Mouse (Mus musculus) limb, embryonic 11.5 days (tissue): ENCODE measurements around the gene Btnl10. TPM values are rescaled to one million over a fixed set of nuclear protein-coding genes. Genes with fewer than 3 reads are reported as not detected.

Experiments used
- ATAC-seq: fragments of 200-750 bp; cut with Nextera tagmentation; 2 replicates; pipeline ENCODE4 v1.8.0; 2017; ENCODE audit warnings: low read depth; ENCODE audit not compliant: insufficient number of reproducible peaks, low FRiP score, low TSS enrichment
- DNase-seq: peaks from one replicate; pipeline ENCODE4 v3.0.0-alpha.2; 2015; ENCODE audit warnings: low spot score
- H3K27ac ChIP-seq: fragments of 300-500 bp; sonication (generic); replicated peaks from 2 replicates; pipeline ENCODE4 v1.5.1; 2014; ENCODE audit warnings: low read depth, mild to moderate bottlenecking, low read length
- H3K27me3 ChIP-seq: fragments of 300-500 bp; sonication (generic); 2 replicates; pipeline ENCODE4 v1.6.1; 2014; ENCODE audit warnings: mild to moderate bottlenecking, low read length, mixed read lengths; ENCODE audit not compliant: control insufficient read depth, insufficient read depth
- H3K36me3 ChIP-seq: fragments of 300-500 bp; sonication (generic); 2 replicates; pipeline ENCODE4 v1.6.1; 2014; ENCODE audit warnings: mild to moderate bottlenecking, low read length, moderate library complexity, mixed read lengths; ENCODE audit not compliant: control insufficient read depth, insufficient read depth
- H3K4me1 ChIP-seq: fragments of 300-500 bp; sonication (generic); 2 replicates; pipeline ENCODE4 v1.6.1; 2014; ENCODE audit warnings: low read length, mixed read lengths; ENCODE audit not compliant: control insufficient read depth, insufficient read depth
- H3K4me2 ChIP-seq: fragments of 300-500 bp; sonication (generic); 2 replicates; pipeline ENCODE4 v1.6.1; 2014; ENCODE audit warnings: low read depth, mild to moderate bottlenecking, moderate library complexity; ENCODE audit not compliant: severe bottlenecking
- H3K4me3 ChIP-seq: fragments of 300-500 bp; sonication (generic); 2 replicates; pipeline ENCODE4 v1.5.1; 2014; ENCODE audit warnings: low read depth, low read length
- H3K9ac ChIP-seq: fragments of 300-500 bp; sonication (generic); 2 replicates; pipeline ENCODE4 v1.6.1; 2014; ENCODE audit warnings: mild to moderate bottlenecking, low read length
- H3K9me3 ChIP-seq: fragments of 300-500 bp; sonication (generic); 2 replicates; pipeline ENCODE4 v1.6.1; 2016; ENCODE audit warnings: low read length; ENCODE audit not compliant: control insufficient read depth
- WGBS: fragments of 180-500 bp; shearing (Covaris S2); extraction: QIAGEN DNeasy Blood & Tissue Kit; methylation state at CpG from one replicate; pipeline ENCODE4 v1.1.7; 2014; 5-methylcytosine and 5-hydroxymethylcytosine counted together
- polyA plus RNA-seq: library from polyadenylated mRNA; unstranded; fragments of >200 nt; fragmentation: Nextera tagmentation; extraction: Ambion mirVana; gene quantifications from 2 replicates; pipeline ENCODE4 v1.2.1, GENCODE M21; 2014

Gene Btnl10
- polyA plus RNA-seq, 1 experiment from 2014 or later = not detected

GRCm38 (mm10) chr11:58938322-58939087 lies 20.8 kb downstream of the Btnl10 start, which contains the start of gene Rnf187:
Rnf187 (minus strand) TSS chr11:58938916.
- Histone ChIP-seq H3K27me3 (no peaks in the 10 kb centered on the region), H3K36me3 (peaks cover 3% of the 10 kb centered on the region; the same call in 1 of the 2 replicates), H3K27ac (peak within 1 kb of the TSS; percentile 72), H3K9me3 (no peaks in the 10 kb centered on the region), H3K4me2 (peak within 1 kb of the TSS; percentile 92), H3K9ac (peak within 1 kb of the TSS; percentile 89), H3K4me3 (peak within 1 kb of the TSS; percentile 89), H3K4me1 (peaks cover 6% of the 10 kb centered on the region)
- ATAC-seq (peak; percentile 92), DNase-seq (peak; percentile 96)
- WGBS = under 1% methylated on average over 90 of the region's 95 CpGs

- Histone ChIP-seq H3K27ac (no peak overlapping the region), H3K9me3 (no peaks in the 10 kb centered on the region), H3K36me3 (no peaks in the 10 kb centered on the region; the same call in 1 of the 2 replicates), H3K4me2 (peak overlapping the region; percentile 43), H3K27me3 (no peaks in the 10 kb centered on the region), H3K9ac (no peak overlapping the region), H3K4me3 (peak overlapping the region; percentile 89; the same call in 1 of the 2 replicates), H3K4me1 (peaks cover 6% of the 10 kb centered on the region)
- ATAC-seq (no peak), DNase-seq (no peak)
- 20% methylated on average over 6 of the region's 6 CpGs for WGBS
Observed at GRCm38 (mm10) chr11:58939088-58939439, 21.4 kb downstream of the Btnl10 start.

GRCm38 (mm10) chr11:58944136-58944535 lies 26.4 kb downstream of the Btnl10 start:
- WGBS = 70% methylated on average over 5 of the region's 5 CpGs
- H3K4me1 ChIP-seq = no peaks in the 10 kb centered on the region
- no peak for DNase-seq
- H3K27ac ChIP-seq = no peak overlapping the region
- ATAC-seq = no peak
- peaks cover 8% of the 10 kb centered on the region for H3K27me3 ChIP-seq
- H3K4me3 ChIP-seq = no peak overlapping the region
- no peak overlapping the region for H3K4me2 ChIP-seq
- H3K9ac ChIP-seq = no peak overlapping the region
- no peaks in the 10 kb centered on the region for H3K9me3 ChIP-seq
- H3K36me3 ChIP-seq = no peaks in the 10 kb centered on the region

GRCm38 (mm10) chr11:58947306-58947705 lies 29.6 kb downstream of the Btnl10 start:
- 78% methylated on average over 3 of the region's 3 CpGs for WGBS
- H3K4me1 ChIP-seq = no peaks in the 10 kb centered on the region
- H3K27ac ChIP-seq = no peak overlapping the region
- DNase-seq (no peak), ATAC-seq (no peak)
- H3K27me3 ChIP-seq = peaks cover 25% of the 10 kb centered on the region
- H3K4me3 ChIP-seq = no peak overlapping the region
- no peak overlapping the region for H3K4me2 ChIP-seq
- H3K36me3 ChIP-seq = no peaks in the 10 kb centered on the region
- no peaks in the 10 kb centered on the region for H3K9me3 ChIP-seq
- no peak overlapping the region for H3K9ac ChIP-seq

GRCm38 (mm10) chr11:58947798-58948528 lies 30.3 kb downstream of the Btnl10 start:
- peak overlapping the region; percentile 27 for H3K4me3 ChIP-seq
- 21% methylated on average over 23 of the region's 23 CpGs for WGBS
- no peaks in the 10 kb centered on the region for H3K4me1 ChIP-seq
- H3K9ac ChIP-seq = peak overlapping the region; percentile 22; the same call in 1 of the 2 replicates
- no peaks in the 10 kb centered on the region for H3K36me3 ChIP-seq
- no peak overlapping the region; the same call in 1 of the 2 replicates for H3K27ac ChIP-seq
- H3K27me3 ChIP-seq = peaks cover 25% of the 10 kb centered on the region
- peak overlapping the region; percentile 39 for H3K4me2 ChIP-seq
- DNase-seq (no peak), ATAC-seq (no peak)
- H3K9me3 ChIP-seq = no peaks in the 10 kb centered on the region

- DNase-seq (peak; percentile 68), ATAC-seq (peak; percentile 81)
- Histone ChIP-seq H3K9ac (peak within 1 kb of the TSS; percentile 53; the same call in 1 of the 2 replicates), H3K4me2 (peak within 1 kb of the TSS; percentile 39), H3K27me3 (peaks cover 25% of the 10 kb centered on the region), H3K4me3 (peak within 1 kb of the TSS; percentile 27), H3K4me1 (peaks cover 6% of the 10 kb centered on the region; the same call in 1 of the 2 replicates), H3K27ac (peak within 1 kb of the TSS; percentile 36; the same call in 1 of the 2 replicates), H3K36me3 (no peaks in the 10 kb centered on the region), H3K9me3 (no peaks in the 10 kb centered on the region)
- 1% methylated on average over 48 of the region's 48 CpGs for WGBS
Observed at GRCm38 (mm10) chr11:58948542-58949479, 31.1 kb downstream of the Btnl10 start, which contains the start of gene Hist3h2ba. Hist3h2ba (plus strand) TSS chr11:58948920.

- Histone ChIP-seq H3K9ac (peak overlapping the region; percentile 1; the same call in 1 of the 2 replicates), H3K4me2 (peak overlapping the region; percentile 39), H3K27ac (no peak overlapping the region; the same call in 1 of the 2 replicates), H3K4me1 (peaks cover 6% of the 10 kb centered on the region; the same call in 1 of the 2 replicates), H3K4me3 (peak overlapping the region; percentile 27), H3K9me3 (no peaks in the 10 kb centered on the region), H3K36me3 (no peaks in the 10 kb centered on the region), H3K27me3 (peaks cover 25% of the 10 kb centered on the region)
- DNase-seq = no peak
- no peak for ATAC-seq
- 10% methylated on average over 20 of the region's 20 CpGs for WGBS
Observed at GRCm38 (mm10) chr11:58949480-58950431, 32.0 kb downstream of the Btnl10 start.
